Mouse (Mus musculus): ENCODE results near the gene Kmt5c.

Kmt5c gene

DNA sequence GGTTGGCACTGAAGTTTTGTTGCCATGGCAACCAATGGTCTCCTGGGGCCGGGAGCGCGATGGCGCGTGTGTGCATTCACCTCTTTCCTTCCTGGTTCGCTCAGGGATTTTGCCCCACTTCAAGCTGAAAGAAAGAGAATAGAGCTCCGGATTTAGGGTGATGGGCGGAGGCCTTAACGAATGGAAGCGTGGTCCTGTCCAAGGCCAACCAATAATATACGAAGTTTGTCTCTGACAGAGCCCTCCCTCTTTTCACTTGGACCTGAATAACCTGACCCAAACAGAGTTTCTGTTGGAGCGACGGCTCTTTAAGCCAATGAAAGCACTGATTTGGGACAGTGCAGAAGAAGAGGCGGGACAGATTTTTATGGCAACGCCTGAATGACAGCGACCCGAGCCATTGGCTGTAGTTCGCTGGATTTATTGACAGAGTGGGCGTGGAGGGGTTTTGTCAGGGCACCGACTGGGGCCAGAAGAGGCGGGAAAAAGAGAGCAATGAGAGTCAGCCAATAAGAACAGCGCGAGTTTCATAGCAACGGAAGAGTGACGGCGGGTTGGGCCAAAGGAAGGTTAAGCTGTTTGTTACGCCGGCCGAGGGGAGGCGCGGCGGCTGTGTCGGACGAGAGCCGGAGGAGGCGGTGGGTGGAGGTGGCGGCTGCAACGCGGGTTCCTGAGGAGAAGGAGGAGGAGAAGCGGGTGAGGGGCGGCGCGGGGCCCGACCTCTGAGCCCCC lies at the start of gene Kmt5c:
Kmt5c (plus strand) TSS at position 572 of the 732 bp plus-strand sequence.
- DNase-seq (ENCODE audit: low spot score in 2 of 2): peak; percentile 82 to 94

DNA sequence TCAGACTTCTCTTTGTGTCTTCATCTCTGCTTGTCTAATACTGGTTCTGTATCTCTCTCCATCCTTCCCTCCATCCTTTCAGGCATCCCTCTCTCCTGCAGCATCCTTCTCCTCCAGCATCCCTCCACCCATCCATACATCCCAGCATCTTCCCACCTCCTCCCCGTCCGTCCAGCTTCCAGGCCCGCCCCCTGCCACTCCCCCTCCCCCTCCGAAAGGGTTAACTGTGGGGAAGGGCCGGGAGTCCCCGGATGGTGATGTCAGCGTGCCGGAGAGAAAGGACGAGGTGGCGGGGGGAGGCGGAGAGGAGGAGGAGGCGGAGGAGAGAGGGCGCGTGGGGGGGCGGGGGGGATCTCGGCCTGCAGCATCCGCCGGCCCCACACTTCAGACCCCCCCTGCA lies 49.5 kb upstream of the Kmt5c start, which contains the start of gene Brsk1:
Brsk1 (plus strand) TSS at position 218 of the 400 bp plus-strand sequence.
- DNase-seq (ENCODE audit: low spot score in 2 of 2): peak in 1 of 2 experiments; percentile 24

GRCm38 (mm10) chr7:4690951-4691653 lies 48.8 kb upstream of the Kmt5c start:
- DNase-seq (ENCODE audit: low spot score in 2 of 2): no peak

GRCm38 (mm10) chr7:4693004-4693403 lies 46.9 kb upstream of the Kmt5c start:
- no peak for DNase-seq (ENCODE audit: low spot score in 2 of 2)

DNA sequence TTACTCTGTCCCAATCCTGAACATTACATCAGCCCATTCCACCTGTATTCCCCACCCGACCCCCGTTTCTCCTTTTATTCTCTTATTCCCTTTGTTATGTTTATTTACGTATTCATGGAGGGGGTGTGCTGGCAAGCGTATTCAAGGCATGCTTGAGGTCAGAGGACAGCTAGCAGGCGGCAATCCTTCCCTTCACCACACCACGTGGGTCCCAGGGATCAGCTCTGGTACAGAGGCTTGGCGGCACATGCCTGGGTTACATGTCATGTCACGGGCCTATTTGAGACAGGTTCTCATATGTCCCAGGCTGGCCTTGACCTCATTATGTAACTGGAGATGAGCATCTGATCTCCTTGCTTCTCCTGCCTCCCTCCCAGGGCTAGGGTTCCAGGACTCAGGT lies 37.6 kb upstream of the Kmt5c start:
- no peak for DNase-seq (ENCODE audit: low spot score in 2 of 2)

DNA sequence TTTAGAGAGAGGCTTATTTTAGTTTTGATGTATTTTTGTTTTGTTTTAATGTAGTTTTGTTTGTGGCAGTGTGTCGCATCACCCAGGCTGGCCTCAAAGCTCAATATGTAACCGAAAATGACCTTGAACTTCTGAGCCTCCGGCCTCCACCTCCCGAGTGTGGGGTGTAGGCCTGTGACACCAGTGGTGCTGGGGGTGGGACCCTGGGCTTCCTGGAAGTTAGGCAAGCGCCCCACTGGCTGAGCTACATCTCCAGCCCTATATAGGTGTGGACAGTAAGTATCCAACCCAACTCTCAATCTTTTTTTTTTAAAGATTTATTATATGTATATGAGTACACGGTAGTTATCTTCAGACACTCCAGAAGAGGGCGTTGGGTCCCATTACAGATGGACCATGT lies 36.7 kb upstream of the Kmt5c start:
- no peak for DNase-seq (ENCODE audit: low spot score in 2 of 2)

DNA sequence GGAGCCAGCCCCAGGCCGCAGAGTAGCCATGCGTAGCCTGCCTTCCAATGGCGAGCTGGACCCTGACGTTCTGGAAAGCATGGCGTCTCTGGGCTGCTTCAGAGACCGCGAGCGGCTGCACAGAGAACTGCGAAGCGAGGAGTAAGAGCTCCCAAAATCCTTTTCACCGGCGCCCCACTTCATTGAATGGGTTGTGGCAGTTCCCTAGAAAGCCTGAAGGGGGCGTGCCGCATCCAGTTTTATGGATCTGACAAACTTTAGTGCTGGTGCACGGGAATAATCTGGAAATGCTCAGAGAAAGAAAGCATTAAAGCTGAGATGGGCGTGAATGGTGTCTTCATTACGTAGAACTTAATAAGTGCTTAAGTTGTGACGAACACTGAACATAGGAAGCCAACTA lies 34.8 kb upstream of the Kmt5c start:
- DNase-seq (ENCODE audit: low spot score in 2 of 2): peak in 1 of 2 experiments; percentile 69

DNA sequence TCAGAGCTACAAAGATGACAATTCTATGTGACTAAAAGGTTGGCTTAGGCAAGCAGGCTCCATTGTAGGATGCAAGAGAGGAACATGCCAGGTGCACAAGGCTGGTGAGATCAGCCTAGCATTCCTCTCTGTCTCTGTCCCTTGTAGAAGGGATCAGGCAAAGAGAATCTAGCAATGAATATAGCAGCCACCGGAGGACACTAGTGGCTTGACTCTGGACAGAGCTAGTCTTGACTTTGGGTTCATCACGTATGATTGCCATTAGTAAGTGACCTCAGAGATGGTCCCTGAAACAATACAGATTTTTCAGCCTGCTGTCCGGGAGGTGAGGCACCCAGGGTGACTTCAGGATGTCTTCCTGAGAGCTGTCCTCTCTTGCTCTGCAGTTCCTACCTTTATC lies 27.3 kb upstream of the Kmt5c start:
- no peak for DNase-seq (ENCODE audit: low spot score in 2 of 2)

GRCm38 (mm10) chr7:4716955-4717354 lies 23.0 kb upstream of the Kmt5c start:
- no peak for DNase-seq (ENCODE audit: low spot score in 2 of 2)

DNA sequence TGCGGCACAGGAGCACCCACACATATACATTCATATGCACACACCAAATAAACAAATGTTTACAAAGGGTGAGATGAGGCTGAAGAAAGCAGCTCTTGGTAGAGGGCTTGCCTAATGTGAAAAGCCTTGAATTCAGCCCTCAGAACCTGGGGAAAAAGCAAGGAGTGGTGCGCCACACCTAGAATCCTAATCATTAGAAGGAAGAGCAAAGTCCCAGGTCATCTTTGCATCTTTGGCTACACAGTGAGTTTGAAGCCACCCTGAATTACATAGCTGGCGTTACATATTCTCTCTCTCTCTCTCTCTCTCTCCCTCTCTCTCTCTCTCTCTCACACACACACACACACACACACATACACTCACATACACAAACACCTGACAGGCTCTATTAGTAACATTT lies 20.6 kb upstream of the Kmt5c start:
- DNase-seq (ENCODE audit: low spot score in 2 of 2): no peak

DNA sequence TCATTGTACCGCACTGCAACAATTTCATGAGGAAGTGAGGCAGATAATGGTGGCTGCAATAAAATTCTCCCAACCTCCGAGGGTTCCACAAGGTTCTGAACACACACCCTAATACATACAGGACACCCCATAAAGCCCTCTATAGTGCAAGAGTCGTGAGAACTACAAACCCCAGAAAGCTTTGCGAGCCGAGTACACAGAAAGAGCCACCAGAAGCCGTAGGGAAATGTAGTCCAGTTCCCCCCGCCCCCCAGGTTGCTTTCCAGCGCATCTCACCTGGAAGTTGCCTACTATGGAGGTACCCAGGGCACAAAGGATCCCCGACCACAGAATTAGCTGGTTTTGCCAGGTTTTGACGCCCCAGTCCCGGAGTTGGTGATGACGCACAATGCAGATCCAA lies 16.4 kb upstream of the Kmt5c start:
- peak in 1 of 2 experiments; percentile 50 for DNase-seq (ENCODE audit: low spot score in 2 of 2)

GRCm38 (mm10) chr7:4724359-4724758 lies 15.6 kb upstream of the Kmt5c start:
- DNase-seq (ENCODE audit: low spot score in 2 of 2): no peak

GRCm38 (mm10) chr7:4725169-4725568 lies 14.7 kb upstream of the Kmt5c start, which contains the start of gene Tmem150b:
Tmem150b (minus strand) TSS chr7:4725249.
- DNase-seq (ENCODE audit: low spot score in 2 of 2): no peak

GRCm38 (mm10) chr7:4731090-4731489 lies 8.8 kb upstream of the Kmt5c start:
- DNase-seq (ENCODE audit: low spot score in 2 of 2): no peak

DNA sequence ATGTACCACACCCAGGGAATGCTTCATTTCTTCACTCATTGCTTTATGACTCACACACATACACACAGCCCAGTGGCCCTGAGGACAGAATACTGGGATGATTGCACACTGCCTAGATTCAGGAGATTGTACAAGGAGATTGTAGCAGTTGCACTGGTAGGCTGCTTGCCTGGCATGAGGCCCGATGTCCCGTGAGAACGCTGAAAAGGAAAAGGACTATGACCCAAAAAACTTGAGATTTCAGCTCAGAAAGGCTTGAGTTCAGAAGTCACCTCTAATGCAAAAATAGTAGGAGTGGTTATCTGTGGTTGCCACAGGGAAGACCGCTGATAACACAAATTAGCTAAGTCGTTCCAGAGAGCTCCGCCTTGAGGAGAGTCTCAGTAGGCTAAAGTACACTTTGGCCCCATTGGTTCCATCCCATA lies 6.9 kb upstream of the Kmt5c start:
- DNase-seq (ENCODE audit: low spot score in 2 of 2): no peak

- DNase-seq (ENCODE audit: low spot score in 2 of 2): no peak
Measured at GRCm38 (mm10) chr7:4739041-4739543, 823 bp upstream of the Kmt5c start.

GRCm38 (mm10) chr7:4740309-4740727 lies 403 bp downstream of the Kmt5c start:
- DNase-seq (ENCODE audit: low spot score in 2 of 2): peak in 1 of 2 experiments; percentile 67

DNA sequence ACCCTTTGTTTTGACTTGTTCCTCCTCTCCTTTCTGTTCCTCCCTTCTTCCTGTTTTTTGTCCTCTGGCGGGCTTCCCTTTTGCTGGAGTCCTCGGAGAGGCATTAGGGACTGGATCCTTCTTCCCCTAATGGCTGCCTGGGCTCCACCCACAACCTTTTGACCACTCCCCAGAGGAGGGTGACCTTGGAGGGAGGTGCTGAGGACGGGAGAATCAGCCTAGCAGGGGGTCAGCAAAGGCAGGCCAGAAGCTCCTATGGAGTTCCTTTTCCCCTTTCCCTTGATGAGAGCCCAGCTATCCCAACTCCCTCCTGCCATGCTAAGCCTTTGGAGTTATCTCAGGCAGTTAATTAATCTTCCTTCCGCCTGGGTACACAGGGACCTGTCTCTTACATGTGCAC lies 1.2 kb downstream of the Kmt5c start:
- DNase-seq (ENCODE audit: low spot score in 2 of 2): peak; percentile 72

DNA sequence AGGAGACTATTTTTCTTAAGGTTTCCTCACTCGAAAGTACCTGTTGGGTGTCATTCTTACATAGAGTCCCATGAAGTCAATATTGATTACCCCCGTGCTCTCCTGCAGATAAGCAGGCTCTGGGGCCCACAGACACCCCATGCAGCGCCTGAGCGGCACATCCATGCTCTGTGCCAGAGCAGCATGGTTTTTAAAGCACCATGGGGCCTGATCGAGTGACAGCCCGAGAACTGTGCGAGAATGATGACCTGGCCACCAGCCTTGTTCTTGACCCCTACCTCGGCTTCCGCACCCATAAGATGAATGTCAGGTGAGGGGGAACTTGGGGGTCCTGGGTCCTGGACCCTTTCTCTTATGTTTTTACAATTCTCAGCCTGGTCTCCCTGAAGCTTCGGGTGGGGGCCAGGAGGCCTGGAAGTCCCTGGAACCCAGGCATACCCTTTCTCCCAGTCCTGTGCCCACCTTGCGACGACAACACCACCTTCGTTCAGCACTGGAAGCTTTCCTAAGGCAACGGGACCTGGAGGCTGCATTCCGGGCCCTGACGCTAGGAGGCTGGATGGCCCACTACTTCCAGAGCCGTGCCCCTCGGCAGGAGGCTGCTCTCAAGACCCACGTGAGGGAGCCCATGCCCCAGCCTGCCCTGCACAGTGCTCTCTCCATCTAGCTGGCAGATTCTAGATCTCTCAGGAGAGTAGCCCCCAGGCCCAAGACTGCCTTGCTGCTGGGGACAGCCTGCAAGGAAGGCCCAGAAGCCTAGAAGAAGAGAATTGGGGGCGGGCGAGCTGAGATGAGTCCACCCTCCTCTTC lies 2.0 kb downstream of the Kmt5c start:
- DNase-seq (ENCODE audit: low spot score in 2 of 2): peak in 1 of 2 experiments; percentile 41

- no peak for DNase-seq (ENCODE audit: low spot score in 2 of 2)
Measured at GRCm38 (mm10) chr7:4742482-4742819, 2.5 kb downstream of the Kmt5c start.

DNA sequence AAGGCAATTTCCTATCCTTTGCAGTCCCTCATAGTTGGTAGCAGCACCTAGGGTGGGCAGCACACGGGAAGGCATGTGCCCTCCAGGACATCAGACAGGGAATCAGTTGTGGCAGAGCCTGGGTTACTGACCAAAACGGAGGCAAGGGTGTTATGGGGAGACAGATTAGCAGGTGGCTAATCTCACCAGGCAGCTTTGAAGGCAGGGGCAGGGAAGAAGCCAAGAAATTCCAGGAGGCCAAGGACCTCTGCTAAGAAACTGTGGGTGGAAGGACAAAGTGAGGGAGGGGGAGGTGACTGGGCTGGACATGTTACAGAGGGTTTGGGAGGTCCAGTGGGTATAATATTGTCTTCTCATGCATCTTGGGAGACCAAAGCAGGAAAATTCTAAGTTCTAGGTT lies 3.4 kb downstream of the Kmt5c start:
- peak in 1 of 2 experiments; percentile 55 for DNase-seq (ENCODE audit: low spot score in 2 of 2)

- no peak for DNase-seq (ENCODE audit: low spot score in 2 of 2)
Measured at GRCm38 (mm10) chr7:4744886-4745285, 5.0 kb downstream of the Kmt5c start.
